Mouse (Mus musculus) right cerebral cortex, postnatal 25 days (tissue): ENCODE measurements at regions not wholly inside any gene's neighbourhood (a gene's known extent, or its start where the extent isn't known, plus 50 kb on each side); places are given as distances from the start of the nearest gene placed in this dataset.

Experiments used
- DNase-seq: peaks from one replicate; pipeline ENCODE4 v3.0.0; 2022

DNA sequence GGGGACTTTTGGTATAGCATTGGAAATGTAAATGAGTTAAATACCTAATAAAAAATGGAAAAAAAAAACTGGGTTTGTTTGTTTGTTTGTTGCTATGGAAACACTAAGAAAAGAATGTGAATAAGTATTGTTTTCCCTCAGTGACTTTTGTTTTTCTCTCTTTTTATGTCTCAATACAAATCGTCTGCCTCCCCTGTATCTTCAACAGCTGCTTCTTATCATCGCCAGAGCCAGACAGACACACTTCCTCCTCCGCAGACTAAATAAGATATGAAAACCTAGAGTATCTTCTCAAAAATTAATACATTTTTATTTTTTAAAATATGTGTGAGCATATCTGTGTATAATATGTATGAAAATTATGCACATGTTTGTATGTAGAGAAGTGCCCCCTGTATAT is 389.0 kb downstream of the Nuf2 start:
- DNase-seq = no peak

DNA sequence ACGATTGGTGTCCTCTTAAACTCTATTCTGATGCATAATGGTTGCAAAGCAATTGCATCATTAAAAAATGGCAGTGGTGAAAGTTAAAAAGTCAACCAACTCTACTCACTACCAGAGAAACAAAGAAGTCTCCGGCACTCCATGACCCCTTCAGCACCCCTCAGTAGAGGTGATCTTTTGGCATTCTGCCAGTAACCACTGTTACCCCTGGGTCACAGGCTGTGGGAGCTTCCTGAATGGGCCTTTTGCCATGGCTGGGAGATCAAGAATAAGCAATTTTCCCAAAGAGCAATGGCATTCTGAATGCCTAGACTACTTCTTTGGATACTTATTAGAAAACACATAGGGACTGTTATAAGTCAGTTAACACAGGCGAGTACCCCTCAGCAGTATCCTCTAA is 391.2 kb downstream of the Nuf2 start:
- DNase-seq = no peak

DNA sequence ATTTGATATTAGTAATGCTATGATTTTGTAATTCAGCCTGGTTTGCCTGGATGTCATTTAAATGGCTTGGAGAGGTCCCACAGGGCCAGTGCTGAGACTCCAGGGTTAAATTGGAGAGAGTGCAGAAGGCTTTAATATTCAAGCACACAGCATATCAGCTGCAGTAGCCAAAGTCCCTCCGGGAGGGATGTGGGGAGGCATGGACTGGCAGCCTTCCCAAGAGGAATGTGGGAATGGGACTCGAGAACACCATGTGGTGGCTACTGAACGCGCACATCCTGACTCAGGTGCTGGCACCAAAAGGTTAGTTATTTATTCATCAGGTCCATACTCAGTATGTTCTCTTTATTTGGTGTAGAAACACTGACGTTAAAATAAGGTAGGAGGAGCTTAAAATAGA is 391.8 kb downstream of the Nuf2 start:
- no peak for DNase-seq

DNA sequence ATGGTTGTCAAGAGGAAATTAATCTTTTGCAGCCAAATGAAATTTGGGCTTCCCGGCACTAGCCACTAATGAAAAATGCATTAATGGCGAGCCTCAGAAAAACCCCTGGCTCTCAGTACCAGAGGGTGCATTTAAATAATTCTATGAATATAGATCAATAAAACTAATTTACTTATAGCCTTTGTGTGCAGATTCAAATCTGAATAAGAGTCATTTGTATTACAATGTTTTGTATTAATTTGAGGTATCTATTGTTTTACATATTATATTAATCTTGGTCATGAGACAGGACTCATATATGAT is 392.1 kb downstream of the Nuf2 start:
- DNase-seq = no peak

DNA sequence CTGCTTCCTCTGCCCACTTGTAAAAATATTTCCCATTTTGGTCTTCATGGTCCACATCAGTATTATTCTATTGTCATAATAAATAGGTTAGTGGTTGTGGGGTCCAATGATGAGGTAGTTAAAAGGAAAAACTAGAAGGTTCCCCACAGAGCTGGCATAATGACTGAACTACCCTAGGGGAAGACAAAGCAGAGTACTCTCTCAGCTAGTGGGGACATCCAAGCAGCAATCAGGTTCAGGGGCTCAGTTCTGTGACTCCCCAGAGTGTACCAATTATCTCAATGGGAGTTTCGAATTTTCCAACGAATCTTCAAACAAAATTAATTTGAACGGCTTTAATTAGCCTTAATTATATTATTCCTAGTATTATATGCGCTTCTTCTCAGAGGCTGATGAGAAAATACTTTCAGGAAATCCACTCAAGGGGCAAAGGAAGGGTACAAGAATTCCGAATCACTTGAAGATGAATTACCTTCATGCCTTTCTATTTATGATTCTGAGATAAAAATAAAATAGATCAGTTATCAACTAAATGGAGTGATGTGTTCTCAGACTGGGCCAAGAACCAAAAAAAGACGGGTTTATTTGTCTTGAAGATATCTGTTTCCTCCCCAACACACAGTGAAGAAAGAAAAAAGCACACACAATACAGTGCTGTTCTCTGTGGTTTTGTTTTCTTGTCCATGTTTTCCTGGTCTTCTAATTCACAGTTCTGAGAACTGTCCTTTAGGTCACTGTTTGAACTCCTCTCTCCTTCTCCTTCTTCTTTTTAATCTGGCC is 392.7 kb downstream of the Nuf2 start:
- no peak for DNase-seq

DNA sequence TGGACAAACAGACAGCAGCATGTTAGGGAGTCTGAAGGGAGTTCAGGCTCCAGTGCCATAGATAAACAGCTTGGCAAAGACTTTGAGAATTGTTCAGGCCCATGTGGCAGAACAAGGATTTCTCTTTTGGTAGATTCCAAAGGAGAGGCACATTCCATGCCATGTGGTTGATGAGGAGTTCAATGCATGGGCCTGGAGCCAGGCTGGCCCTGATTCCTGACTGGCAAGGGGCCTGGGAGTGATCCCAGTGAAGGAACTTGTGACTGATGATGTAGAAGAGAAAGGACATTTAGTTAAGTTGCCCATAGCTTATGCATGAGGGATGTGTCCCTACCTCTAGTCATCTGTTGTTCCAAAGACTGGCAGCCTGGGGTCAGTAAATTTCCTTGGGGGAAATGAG is 395.7 kb downstream of the Nuf2 start:
- no peak for DNase-seq

DNA sequence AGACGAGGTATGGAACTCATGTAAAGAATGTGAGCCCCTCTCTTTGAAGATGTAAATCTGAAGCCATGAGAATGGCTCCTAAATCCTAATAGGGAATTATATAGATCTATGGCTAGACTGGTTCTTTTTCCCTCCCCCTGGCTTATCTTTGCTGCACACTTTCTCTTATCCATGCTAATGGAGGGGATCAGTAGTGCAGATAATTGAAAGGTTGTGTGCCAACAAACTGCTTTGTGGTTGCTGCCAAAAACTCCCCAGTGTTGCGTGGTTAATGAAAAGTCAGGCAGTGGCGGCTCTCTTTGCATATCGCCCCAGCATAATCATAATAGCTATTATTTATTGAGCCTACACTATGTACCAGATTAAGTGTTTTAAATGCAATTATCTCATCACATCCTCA is 427.6 kb downstream of the Nuf2 start:
- no peak for DNase-seq

DNA sequence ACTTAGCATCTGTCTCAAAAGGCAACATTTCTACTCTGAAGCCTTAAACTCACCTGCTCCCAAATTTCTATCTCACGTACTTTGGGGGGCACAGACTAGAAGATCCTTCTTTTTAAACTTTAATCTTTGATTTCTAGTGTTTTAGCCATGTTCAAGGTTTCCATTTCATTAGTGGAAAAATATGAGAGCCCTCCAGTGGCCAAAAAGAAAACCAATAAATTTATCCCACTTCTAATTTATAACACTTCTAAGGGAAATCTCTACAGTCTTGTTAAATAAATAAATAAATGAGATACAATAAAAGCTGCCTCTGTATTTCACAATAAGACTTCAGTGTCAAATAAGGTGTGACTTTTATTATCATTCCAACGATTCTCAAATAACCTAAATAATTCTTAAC is 428.2 kb downstream of the Nuf2 start:
- no peak for DNase-seq

DNA sequence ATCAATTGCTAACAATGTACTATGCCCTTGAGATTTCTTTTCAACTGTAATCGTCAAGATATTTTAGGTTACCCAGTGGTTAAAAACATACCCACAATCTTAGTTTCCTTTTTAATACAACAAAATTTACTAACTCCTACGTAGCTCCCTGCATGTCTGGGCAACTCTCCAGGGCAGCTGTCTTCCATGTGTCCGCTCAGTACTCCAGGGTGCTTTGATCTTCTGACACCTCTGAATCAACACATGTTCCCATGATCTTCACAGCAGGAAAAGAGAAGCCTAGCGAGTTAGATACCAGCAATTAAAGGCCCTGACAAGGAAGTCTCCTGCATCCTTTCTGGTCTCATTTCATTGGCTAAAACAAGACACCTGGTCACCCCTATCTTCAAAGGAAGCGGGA is 432.0 kb downstream of the Nuf2 start:
- DNase-seq = no peak

DNA sequence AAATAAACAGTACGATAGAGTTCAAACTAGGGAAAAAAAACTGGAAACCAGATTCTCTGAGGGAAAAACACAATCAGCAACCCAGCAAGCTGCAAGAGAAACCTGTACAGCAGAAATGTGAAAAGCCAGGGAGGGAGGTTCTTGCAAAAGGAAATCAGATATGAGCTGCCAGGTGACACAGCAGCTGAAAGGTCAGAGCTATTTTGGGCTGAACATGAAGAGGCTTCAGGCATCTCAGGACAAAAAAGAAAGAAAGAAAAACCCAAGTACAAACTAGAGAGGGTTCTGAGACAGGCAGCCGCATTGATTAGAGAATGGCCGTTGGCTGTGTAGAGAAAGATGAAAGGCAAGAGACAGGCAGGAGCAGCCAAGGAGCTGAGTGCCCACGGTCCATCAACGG is 434.5 kb downstream of the Nuf2 start:
- DNase-seq = no peak

DNA sequence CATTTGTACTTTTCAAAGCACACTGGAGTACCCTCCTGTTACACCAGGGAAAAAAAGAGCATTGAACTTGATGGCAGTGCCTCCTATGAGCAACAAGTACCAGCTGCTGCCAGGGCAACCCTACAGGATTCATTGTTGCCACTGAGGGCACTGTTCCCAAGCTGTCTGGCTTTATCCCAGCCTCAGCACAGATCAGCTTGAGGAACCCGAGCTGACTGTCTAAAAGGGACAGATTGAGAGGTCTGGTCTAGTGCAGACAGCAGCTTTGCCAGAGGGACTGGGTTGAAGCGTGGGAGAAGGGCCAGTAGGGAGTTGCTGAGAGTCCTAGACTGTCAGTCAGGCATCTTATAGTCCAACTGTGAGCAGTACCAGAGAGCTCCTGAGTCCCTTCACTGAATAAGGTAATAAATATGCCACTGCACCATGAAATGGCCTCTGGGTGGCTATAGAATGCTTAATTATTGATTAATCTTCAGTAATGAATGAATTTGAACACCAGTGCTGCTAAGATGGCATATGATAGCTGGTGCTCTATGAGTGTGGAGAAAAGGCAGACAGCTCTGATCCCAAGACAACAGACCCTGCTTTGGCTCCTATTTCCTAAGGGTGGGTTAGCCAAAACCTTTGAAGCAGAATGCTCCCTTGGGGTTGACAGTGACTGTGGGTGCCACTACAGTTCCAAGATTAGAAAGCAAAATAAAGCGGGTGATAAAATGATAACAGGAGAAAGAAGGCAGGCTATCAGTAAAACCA is 437.5 kb downstream of the Nuf2 start:
- DNase-seq = no peak

DNA sequence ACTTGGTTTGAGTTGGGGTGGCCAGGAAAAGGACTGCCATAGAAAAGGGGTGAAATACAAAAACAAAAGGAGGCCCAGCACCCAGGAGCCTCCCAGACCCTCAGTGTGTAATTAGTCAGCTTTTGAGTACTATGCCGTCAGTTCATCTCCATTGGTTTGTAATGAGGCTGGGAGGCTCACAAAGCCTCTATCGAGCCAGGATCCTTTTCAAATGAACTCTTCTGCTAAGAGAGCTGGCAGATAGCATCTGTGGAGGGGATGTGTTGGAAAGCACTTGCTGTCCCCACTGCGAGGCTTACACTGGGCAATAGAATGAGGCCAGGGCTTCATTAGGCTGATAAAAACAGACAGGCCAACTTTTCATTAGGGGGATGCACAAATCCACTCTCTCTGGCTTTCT is 445.2 kb downstream of the Nuf2 start:
- DNase-seq = no peak

DNA sequence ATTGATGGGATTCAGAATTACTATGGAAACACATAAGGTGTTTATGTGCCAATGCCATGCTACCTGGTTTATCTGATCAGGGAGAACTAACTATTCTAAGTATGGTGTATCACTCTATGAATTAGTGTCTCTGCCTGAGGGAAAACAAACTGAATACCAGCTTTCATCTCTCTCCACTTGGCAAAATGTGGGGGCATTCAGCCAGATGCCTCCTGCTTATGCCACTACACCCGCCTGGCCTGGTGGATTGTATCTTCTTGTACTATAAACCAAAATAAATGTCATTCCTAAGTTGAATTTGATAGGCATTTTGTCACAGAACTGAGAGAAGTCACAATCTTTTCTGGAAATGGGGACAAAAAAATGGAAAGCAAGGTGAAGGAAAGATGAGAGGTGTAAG is 450.6 kb downstream of the Nuf2 start:
- no peak for DNase-seq

DNA sequence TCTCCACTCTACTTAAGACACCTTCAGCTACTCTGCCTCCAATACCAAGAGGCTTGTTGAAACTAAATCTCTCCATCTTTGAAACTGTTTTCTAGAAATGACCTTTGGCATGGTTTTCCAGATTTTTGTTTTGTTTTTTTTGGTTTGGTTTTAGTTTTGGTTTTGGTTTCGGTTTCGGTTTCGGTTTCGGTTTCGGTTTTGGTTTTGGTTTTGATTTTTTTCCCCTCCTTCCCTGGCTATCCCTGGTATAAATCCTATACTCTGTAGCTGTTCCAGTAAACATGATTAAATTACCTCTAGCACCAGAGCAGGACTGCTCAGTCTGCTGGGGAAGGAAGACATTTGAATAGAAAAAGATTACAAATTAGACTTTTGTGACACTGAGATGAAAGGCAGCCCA is 454.0 kb downstream of the Nuf2 start:
- no peak for DNase-seq

DNA sequence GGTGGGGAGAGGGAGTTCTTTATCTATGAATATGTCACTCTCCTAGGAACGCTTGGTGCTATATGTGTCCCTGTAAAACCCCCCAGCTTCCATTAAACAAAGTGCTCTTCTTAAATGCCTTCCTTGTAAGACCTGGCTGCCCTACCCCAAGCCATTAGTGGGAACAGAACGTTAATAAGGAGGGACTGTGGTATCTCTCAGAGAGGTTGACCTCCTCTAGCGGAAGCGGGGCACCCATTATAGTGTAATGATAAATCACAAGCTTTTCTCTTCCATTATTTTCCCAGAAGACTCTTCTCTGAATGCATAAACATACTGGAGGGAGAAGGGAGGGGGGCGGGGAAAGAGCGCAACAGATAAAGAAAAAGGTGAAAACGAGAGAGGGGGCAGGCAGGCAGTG is 455.3 kb downstream of the Nuf2 start:
- no peak for DNase-seq

DNA sequence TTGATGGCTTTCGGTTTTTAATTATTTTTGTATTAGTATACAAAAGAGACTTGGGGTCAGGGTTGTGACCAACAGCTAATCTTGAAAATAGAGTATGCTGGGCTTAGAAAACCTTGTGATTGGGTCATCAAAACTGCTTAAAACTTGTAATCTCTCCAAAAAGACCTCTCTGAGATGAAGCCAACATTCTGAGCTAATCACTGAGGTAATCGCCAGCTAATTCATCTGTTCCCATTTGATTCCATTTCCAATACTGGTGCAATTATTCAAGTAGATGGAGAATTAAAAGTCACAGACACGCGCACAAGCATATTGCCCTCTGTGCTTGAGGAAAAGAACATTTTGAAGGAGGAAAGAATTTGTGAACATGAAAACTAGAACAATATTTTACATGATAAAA is 459.9 kb downstream of the Nuf2 start:
- DNase-seq = no peak

DNA sequence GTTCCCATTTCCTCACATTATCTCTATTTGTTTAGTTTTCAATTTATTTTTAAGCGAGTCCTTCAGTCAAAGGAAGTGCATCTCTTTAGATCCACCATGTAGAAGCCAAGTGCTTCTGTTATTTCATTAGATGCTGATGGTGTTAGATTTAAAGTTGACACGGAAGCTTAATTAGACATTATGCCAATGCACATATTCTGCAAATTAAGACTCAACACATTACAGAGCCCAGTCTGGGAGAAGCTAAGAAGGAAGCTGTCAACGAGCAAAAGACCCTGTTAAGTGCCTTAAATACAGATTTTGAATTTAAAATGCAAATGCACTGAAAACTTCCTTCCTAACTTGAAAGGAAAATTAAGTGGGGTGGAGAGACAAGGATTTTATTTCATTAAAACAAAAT is 461.6 kb downstream of the Nuf2 start:
- DNase-seq = no peak

DNA sequence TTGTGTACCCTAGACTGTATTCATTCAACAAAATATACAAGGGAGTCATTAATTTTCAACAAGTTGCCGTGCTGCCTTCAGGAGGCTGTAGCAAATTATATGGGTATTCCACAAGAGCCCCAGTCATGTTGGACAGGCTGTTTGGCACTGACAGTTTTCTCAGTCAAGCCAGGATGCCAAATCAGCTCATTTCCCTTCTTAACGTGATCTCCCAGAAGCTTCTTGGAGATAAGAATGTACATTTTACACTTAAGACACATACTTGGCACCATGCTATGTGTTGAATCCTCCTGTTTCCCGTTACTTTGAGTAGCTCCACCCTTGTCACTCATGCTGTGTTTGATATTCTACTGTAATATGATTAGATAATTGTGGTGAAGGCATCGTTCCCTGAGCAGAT is 464.5 kb downstream of the Nuf2 start:
- no peak for DNase-seq

DNA sequence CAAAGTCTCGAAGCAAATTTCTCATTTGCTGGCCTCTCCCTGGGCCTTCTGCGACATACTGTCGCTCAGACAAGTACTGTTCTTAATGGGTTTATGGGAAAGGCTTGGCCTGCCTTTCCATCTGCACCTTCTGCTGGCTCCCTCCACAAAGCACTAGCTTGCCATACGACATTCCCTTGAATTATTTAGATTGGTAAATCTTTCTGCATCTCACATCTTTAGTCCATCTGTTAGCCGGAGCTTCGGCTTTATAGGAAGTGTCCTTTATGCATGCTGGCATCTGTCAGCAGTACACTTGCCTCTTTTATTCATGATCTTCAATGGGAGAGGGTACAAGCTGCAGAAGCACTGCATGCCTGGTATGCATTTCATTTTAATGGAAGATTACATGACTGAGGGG is 470.6 kb downstream of the Nuf2 start:
- no peak for DNase-seq

DNA sequence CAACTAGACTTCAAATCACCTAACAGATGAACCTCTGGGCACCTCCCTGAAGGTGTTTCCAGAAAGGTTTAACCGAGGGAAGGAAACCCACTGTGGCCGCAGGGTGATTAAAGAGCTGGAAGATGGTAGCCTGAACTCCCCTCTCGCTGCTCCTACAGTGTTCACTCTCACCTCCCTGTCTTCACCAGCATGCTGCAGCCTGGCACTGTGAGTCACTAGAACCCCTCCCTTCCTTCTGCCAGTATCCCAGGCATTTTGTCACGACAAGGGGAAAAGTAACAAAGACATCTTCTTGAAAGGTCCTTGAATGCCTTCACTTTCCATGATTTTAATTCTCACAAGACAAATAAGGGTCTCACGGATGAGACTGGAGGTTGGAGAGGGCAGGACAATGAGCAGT is 471.1 kb downstream of the Nuf2 start:
- DNase-seq = no peak

DNA sequence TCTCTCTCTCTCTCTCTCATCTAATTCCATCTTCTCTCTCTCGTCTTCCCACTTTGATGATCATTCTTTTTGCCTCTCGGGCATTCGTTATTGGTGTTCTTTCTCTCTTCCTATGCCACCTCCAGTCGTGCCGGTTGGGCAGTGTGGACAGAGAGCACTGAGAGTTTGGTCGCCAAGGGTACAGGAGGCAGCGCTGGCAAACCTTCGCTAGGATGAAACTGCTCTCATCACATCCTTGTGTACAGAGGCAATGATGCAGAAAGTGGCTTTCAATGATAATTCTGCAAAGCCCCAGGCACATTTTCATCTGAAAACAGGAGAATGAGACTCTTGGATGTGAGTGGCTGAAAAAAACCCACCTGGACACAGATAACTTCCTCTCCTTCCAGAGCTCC is 479.4 kb downstream of the Nuf2 start:
- DNase-seq = no peak

DNA sequence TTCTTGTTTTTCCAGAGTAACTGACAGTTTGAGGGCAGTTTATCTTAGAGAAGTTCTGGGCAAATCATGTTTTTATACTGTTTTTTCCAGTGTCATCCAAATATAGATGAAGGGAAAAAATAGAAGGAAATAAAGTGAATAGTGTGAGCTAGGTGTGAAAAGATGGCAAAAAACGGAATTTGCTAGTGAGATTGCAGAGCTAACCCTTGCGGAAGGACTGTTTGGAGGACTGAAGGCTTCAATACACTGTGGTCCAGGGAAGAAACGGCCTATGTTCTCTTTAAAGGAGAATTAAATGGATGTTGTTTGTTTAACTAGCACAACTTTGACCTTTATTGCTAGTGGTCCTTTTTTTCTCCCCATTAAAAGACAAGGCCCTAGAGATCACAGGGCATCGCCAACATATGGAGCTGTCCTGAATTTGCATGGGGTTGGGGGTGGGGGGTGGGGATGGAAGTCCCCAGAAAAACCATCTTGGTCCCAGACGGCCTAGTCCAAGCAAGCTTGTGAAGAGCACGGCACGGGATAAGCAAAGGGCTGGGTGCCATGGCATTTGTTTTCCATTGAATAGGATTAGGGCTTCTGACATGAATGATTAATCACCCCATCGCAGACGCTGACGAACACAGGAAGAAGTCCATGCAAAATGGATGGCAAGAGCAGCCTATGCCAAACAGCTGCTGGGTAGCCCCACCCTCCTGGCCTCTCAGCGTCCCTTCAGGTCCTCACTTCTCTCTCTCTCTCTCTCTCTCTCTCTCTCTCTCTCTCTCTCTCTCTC is 480.0 kb downstream of the Nuf2 start:
- DNase-seq = no peak

DNA sequence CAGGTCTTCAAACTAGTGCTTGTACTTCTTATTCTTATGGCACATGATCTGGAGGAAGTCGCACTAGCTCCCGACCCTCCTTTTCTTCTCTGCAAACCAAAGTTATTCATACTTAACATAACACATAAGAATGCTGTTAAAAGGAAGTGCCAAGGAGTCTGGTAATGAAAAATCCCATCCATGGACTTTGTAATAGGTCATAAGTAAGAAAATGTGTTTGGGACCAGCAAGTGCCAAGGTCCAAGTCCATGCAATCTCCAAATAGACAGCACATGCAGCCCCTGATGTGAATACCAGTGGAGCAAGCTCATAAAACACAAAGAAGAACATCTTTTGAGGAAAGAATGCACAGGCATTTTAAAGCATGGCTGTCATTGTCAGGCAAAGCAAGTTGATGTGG is 481.4 kb downstream of the Nuf2 start:
- no peak for DNase-seq

DNA sequence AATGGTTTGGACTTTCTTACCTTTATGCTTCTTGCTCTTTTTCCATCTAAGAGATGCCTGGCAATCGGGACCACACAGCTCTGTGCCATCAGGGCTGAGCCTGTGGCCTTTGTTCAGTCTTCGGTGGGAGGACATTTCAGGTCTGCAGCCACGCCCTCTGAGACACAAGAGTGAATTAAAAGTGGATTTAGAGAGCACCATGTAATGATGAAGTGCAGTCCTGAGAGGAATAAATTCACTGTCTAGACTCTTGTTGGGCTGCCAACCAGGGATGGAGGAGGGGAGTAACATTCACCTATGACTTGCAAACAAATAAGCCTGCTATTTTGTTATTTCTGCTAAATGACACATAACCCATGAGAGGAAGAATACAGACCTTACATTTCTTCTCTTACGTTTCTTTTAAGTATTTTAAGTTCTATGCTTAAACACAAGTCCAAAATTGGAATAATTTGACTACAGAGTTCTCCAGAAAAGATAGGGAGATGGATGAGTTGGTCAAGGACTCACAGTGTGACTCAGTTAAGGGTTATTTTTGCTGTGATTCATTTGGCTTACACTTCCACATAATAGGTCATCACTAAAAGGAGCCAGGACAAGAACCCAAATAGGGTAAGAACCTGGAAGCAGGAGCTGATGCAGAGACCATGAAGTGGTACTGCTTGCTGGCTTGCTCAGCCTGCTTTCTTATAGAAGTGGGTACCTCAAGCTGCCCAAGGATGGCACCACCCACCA is 484.3 kb downstream of the Nuf2 start:
- no peak for DNase-seq
